Mouse (Mus musculus) yolk sac, embryonic 10.5 days (tissue): ENCODE measurements around the gene Mrm2.
"Not testable (repeated sequence)": the region's sequence is repeated elsewhere in the genome, so short reads cannot be mapped to it uniquely, and the experiment has no call there.

Experiments used
- DNase-seq: peaks from one replicate; pipeline ENCODE4 v3.0.0-alpha.2; 2017; ENCODE audit warnings: low spot score

Mrm2 gene

DNA sequence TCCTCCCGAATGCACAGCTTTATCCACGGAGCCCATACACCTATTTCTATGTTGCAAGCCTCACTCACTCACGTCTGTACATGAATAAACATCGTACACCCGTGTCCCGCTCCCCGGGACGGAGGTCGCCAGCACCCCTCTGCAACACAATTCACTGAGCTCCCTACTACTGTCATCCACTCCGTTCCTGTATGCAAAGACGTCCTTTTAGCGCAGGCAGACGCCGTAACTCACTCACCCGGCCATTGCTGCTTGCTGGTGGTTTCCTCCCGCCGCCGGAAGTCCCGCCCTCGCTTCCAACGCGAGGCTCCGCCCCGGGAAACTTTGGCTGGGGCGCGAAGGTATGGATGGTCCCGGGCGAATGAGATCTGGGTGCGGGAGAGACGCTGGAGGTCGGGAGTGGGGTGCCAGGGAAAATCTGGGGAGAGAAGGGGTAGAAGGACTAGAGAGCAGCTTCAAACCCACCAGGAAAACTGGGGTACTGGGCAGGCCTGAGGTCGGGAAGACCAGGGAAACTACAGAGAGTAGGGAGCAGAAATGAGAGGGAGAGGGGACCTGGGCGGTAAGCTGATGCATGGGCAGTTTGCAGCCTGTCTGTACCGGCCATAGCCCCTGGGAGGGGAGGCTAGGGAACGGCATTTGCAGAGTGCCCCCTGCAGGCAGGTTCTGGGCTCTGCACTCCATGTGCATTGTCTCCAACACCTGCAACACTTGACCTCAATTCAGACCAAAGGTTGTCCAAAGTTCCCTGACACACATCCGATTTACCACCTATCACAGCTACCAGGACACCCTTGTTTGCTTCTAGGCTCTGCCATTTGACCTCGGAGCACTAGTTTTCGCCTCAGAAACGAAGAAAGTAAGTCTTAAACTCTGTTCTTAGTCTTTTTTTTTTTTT lies at the start of gene Mrm2:
Gene Mrm2 (minus strand): TSS at position 284 of the 898 bp plus-strand sequence.
- peak; percentile 88 for DNase-seq

DNA sequence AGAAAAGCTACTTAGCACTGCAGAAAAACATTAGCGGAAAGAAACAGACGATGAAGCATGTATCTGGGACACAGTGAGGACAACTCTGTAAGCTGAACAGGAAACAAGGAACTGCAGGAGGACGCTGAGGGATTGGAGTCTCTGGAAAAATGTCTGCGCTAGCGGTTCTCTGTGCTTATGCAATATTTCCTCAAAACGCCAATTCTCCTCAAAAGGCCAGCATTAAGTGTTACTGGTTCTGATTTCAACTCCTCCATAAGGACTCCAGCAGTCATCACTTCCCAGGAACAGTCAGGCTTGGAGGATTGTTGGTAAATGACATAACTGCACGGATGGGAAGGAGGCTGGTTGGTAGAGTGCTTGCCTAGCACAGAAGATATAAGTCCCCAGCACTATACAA lies 49.5 kb upstream of the Mrm2 start:
- DNase-seq, result no peak

DNA sequence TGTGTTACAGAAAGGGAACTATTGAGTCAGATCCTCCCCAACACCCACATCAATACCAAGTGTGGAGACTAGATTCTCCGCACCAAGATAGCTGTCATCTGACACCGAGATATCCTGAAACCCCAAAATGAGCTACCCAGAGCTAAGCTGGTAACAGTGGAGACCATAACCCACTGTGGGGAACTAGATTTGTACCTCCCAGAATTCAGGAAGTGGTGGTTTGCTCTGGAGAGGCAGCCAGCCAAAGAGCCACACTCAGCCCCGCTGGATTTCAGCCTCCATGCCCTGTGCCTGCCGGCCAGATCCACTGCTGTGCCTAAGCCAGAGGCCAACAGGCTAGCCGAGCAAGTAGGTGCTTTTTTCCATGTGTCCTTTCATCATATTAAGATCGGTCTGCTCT lies 47.6 kb upstream of the Mrm2 start:
- no peak for DNase-seq

DNA sequence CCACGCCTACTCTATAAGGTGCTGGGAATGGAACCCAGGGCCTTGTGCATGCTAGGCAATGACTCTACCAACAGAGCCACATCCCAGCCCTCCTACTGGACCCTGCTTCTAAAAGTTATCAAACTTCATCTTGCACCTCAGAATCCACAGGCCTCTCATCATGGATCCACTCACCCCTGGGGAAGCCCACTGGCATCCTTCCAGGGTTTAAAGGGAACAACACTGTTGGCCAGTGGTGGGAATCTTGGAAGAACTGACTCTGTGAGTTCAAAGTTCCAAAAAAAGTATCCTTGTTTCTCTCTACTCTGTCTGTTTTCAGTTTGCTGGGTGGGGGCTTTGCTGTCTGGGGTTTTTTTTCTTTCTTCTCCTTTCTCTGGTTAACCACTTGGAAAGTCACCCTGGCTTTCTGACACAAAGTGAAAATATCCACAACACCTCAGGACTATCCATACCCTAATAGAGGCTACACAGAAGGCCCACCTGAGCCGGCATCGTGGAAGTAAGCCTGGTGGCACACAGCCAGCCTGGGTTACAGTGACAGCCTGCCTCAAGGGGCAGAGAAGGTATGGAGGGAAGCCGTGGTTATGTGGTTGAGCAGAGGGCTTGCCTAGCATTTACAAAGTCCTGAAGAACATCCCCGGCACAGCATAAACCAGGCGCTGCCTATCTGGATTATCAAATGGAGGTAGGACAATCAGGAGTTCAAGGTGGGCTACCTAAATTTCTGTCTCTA lies 46.6 kb upstream of the Mrm2 start:
- DNase-seq, result no peak

DNA sequence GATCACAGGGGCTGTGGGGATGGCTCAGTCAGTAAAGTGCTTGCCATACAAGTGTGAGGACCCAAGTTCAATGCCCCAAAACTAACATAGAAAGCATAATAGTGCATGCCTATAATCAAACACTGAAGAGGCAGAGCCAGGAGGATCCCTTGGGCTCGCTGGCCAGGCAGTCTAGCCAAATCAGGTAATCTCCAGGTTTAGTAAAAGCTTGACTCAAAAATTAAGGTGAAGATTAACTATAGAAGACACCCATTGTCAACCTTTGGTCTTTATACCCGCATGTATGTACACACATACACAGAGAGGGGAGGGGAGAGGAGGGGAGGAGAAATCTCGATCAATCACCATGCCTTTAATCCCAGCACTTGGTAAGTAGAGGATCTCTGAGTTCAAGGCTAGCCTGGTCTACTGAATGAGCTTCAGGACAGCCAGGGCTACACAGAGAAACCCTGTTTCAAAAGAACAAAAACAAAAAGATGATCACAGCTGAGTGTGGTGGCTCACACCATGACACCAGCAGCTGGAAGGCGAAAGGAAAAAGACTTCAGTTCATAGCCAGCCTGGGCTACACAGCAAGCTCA lies 43.6 kb upstream of the Mrm2 start:
- peak; percentile 53 for DNase-seq

DNA sequence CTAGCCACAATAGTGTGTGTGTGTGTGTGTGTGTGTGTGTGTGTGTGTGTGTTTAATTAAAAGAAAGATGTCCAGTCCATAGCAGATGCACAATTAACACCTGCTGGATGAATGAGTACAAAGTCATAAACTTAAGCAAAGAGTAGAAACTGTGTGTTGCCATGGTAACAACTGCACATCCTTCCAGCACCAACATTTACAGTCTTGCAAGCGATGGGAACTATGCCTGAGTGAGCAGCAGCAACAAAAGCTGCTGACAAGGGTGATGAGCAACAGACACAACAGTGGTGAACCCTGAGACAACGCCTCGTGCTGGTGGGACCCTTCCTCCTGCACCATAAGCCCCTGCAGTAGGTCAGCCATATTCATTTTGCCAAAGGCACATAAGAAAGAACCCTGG lies 42.5 kb upstream of the Mrm2 start:
- no peak for DNase-seq

DNA sequence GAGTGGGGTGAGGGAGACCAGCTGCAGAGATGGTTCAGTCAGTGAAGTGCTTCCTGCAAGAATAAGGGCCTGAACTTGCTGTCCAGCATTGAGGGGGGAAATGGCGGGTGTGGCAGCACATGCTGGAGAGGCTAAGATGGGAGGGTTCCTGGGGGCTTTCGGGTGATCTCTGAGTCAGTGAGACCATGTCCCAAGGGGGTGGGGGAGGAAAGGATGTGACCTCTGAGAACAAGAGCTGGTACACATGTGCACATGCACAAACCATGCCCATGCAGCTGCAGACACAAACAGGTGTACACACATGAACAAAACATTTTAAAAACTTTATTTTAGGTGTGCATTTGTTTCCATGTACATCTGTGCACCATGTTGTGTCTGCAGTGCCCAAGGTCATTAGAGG lies 42.0 kb upstream of the Mrm2 start:
- no peak for DNase-seq

DNA sequence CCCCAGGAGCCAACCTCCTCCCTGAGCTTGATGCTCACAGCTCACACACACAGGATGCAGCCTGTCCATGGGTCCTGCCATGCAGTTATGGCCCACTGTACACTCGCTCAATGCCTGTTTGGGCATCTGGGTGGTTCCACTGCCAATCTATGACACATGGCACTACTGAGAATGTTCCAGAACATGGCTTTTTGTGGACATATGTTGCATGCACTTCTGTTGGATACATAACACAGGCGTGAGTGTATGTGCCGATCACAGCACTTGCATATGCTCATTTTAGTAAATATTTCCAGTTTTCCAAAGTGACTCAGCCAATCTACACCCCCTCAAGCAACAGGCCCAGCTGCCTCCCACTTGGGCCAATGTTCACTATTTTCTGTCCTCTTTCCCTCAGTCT lies 40.0 kb upstream of the Mrm2 start:
- no peak for DNase-seq

DNA sequence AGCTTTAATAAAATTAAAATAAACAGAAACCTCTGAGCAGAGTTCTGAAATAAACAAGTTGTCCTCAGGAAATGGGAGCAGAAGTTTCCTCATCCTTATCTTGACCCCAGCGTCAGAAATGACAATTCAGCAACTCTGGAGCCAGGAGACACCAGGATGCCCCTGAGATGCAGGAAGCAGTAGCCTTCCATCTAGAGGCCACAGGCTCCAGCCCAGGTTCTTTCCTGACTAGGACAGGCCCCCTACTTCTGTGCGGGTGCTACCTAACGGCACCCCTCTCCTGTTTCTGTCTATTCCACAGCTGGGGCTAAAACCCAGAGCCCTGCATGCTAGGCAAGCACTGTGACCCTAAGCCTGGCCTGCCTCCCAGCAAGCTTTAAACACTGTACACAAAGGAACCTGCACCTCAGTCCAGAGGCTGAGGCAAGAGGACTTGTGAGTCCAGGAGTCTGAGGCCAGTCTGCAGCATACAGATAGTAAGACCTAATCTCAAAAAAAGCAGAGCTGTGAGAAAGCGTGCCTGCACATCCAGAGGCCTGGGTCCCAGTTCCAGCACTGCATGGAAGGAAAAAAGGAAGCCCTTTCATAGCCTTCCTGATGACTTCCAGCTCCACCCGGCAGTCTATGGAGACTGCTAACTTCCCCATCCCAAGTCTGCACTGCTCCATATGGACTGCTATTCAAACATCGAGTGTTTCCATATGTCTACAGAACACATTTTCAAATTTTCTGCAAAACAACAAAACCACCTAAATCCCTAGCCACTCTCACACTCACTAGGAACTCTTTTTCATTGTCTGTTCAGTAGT lies 39.0 kb upstream of the Mrm2 start:
- DNase-seq, result peak; percentile 78

DNA sequence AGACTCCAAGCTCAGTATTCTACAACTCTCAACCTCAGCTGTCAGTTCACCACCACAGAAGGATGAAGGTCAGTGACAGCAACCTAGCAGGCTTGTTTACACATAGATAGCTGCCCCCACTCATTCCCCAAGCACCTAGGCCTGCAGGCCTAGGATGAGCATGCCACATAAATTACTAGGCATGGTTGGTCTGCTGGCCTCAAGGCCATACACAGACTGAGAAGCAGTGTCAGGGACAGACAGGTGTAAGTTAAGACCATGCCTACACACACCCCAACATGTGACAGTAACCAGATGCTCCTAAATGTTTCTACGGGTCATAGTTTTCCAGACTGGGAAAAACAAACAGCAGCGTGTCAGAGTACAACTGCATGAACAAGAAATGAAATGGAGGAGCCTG lies 37.8 kb upstream of the Mrm2 start:
- peak; percentile 52 for DNase-seq

DNA sequence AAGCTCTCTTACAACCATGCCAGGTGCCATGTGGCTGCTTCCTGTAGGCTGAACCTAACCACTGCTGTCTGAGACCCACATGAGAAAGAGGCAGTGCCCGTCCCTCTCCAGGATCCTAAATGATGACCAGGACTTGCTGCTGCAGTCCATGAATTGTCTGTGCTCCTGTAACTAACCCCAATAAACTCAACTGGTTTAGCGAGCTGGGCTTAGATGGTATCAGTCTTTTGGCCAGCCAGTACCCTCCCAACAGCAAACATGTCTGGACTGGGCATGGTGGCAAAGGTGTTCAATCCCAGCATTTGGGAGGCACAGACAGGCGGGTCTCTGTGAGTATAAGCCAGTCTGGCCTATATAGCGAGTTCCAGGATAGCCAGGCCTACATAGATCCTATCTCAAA lies 37.2 kb upstream of the Mrm2 start:
- no peak for DNase-seq

DNA sequence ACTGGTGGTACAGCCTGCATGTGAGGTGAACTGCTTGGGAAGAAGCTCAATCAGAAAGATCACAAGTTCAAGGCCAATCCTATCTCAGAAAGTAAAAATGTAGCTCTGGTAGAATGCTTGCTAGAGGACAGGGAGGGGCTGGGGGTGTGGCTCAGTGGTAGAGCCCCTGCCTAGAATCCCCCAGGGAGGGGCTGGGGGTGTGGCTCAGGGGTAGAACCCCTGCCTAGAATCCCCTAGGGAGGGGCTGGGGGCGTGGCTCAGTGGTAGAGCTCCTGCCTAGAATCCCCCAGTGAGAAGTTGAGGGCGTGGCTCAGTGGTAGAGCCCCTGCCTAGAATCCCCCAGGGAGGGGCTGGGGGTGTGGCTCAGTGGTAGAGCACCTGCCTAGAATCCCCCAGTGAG lies 36.4 kb upstream of the Mrm2 start:
- DNase-seq, result not testable (repeated sequence)

DNA sequence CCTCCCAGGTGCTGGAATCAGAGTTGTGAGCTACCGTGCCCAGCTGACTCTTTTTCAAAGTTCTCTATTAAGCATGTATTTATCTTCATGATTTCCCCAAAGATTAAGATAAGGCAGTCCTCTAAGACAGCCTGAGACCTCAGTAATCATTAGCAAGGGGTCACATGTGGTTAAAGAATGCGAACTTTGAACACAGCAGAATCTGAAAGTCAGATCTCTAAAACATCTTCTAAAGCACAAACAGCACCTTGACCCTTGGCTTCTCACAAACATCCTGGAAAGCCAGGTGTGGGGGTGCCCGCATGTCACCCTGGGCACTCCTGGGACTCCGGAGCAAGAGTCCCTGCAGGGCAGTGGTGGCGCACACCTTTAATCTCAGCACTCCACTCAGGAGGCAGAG lies 32.7 kb upstream of the Mrm2 start:
- DNase-seq, result peak; percentile 85

DNA sequence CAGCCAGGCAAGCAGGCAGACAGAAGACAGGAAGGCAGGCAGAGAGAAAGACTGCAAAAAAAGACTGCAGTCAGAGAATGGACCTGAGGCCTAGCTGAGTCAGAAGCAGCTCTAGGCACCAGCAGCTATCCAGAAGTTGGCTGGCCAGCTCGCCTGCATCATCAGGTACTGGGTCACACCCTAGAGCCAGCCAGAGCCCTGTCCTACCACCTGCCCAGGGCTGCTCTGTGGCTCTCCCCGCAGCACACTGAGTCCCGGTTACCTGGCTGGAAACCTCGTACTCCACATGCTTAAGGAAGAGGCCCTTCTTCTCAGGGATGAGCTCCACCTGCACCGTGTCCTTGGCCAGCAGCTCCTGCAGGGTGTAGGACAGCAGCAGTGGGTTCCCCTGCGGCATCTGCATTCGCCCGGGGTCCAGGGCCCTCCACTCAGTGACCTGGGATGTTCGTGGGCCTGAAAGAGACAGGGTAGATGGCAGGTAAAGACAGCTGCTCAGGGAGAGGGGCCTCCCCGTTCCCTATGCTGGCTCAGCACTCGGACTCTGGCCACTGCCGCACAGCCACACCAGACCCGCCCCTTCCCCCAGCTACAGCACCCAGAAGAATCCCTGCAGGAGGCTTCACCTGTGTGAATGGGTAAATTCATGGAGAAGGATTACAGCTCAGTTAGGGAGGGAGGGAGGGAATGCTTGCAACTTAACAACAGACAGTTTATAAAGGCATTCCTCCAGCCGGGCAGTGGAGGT lies 28.4 kb upstream of the Mrm2 start:
- peak; percentile 85 for DNase-seq

DNA sequence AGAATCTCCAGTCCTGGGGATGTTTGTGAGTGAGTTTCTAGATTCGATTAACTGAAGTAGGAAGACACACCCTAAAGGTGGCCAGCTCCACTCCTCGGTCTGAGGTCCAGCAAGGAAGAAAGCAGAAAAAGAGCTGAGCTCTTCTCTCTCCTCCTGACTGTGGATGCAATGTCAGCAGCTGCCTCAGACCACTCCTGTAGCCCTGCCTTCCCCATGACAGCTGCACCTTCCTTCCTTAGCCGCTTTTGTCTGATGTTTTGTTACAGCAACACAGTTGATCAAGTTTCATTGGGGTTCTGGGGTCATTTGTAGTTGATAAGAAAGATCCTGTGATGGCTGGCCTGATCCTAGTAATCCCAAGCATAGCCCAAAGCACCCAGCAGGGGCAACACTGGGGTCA lies 25.8 kb upstream of the Mrm2 start:
- no peak for DNase-seq

DNA sequence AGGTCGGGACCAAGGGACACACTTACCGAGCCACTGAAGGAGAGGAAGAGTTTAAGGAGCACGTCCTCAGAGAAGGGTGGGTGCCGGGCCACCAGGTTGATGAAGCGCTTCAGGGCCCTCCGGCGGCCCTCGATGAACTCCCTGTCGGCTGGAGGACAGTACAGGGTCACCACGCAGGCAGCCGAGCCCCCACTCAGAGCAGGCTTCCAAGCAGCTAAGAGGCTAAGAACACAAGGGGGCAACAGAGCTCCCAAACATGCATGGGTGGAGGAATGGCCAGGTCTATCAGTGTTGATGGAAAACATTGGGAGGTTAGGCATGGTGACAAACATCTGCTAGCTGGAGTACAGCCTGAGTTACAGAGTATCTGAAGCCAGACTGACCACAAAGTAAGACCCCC lies 24.2 kb upstream of the Mrm2 start:
- DNase-seq, result no peak

DNA sequence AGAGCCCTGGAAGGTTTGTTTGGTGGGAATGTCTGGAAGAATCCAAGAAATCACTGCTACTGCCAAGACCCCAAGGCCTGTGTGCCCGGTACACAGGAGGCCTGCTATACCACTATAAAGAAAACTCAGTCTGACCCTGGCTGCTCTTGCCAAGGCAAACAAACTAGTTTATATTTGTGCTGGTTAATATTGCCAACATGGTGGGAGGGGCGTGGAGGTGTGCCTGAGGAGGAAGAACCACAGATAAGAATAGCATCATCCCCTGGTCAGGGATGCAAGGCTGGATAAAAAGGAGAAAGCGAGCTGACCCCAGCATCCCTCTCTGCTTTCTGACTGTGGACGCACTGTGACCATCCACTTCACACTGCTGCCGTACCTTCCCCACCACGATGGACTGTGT lies 20.7 kb upstream of the Mrm2 start:
- DNase-seq, result no peak

DNA sequence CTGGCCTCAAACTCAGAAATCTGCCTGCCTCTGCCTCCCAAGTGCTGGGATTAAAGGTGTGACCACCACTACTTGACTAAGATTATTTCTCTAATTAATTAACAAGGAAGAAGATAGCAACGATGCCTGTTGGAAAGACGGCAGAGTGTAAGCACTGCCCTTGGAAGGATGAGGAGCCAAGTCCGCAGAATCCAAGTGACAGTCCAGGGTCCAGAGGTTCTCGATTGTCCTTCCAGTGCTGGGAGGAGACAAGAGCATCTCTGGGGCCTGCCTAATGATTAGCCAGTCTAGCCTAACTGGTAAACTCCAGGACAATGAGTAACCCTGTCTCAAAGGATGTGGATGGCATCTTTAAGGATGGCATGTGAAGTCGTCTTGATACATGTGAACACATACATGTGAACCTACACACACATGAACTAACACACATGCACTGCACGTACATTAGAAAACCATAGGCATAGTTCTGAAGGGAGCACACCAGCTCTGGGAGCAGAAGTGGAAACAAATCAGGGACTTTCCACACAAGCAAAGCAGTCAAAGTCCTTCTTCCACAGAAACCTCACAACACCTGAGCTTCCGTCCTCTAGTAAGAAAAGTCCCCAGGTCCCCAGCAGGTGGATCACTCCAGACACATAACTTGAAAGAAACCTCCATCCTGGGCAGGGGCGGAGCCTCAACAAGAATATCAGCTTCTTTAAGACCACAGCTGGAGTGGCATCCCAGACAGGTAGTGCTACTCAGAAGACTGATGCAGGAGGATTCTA lies 19.2 kb upstream of the Mrm2 start:
- peak; percentile 79 for DNase-seq

DNA sequence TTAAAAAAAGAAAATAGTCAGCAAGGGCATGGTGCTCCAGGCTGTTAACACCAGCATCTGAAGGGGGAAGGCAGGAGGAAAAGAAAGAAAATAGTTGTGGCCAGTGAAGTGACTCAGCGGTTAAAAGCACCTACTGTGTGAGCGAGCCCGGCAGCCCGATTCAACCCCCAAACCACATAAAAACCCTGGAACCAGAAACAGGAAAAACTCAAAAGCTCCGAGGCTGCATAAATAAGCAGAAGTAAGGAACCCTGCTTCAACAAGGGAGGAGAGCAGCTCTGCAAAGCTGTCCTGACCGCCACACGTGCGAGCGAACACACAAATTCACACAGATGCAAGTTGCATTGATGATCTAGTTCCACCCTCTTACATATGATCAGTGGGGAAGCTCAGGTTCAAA lies 18.2 kb upstream of the Mrm2 start:
- DNase-seq, result no peak

DNA sequence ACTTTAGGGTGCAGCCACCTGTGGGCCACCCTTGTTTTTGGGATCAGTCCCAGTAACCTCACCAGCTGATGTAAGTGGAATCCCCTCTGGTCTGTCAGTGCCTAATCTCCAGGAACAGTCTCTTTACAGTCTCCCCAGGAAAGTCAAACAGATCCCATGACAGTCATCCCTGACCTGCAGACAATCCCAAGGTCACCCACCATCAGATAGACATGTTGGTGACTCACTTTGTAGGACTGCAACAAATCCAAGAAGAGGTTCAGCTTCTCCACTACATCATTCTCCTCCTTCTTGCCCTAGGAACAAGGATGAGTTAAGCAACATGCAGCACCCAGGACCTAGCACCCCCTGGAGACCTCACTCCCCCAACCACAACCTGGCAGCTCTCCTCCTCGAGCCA lies 14.4 kb upstream of the Mrm2 start:
- DNase-seq, result no peak

DNA sequence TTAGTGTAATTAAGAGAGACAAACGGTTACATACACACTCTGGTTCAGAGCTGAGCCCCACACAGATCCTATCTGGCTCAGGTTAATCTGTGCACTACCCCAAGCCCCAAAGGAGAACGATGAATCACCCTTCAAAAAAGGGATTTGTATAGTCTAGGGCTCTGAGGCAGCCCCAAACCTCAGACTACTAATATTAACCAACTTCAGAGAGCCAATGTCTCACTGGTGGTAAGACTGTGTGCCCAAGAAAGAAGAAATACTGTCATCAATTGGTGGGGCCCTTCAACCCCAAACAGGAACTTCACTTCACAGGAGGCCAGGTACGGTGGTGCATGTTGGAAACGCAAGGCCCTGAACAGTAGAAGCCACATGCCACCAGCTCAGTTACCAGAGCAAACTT lies 13.5 kb upstream of the Mrm2 start:
- no peak for DNase-seq
